Mouse (Mus musculus) monocyte, adult 5-6 weeks (primary cell): Measurements from ENCODE around the gene Aqp2. TPM values are rescaled to one million over a fixed set of nuclear protein-coding genes. Genes with fewer than 3 reads are reported as not detected.

ENCODE experiments used
- ATAC-seq: fragments of 153-309, 156-312 bp; replicated peaks from 2 replicates; pipeline ENCODE4 v1.8.0; 2017; ENCODE audit warnings: mild to moderate bottlenecking; ENCODE audit not compliant: low TSS enrichment, insufficient number of reproducible peaks, severe bottlenecking, poor library complexity, low FRiP score
- total RNA-seq: library from RNA; stranded (forward); fragments of 200-1000, 200-491, 200-594 nt; gene quantifications from 3 replicates; pipeline ENCODE4 v1.2.3, GENCODE M21; 2017

The Aqp2 gene
- total RNA-seq, 1 experiment from 2014 or later: not detected

DNA sequence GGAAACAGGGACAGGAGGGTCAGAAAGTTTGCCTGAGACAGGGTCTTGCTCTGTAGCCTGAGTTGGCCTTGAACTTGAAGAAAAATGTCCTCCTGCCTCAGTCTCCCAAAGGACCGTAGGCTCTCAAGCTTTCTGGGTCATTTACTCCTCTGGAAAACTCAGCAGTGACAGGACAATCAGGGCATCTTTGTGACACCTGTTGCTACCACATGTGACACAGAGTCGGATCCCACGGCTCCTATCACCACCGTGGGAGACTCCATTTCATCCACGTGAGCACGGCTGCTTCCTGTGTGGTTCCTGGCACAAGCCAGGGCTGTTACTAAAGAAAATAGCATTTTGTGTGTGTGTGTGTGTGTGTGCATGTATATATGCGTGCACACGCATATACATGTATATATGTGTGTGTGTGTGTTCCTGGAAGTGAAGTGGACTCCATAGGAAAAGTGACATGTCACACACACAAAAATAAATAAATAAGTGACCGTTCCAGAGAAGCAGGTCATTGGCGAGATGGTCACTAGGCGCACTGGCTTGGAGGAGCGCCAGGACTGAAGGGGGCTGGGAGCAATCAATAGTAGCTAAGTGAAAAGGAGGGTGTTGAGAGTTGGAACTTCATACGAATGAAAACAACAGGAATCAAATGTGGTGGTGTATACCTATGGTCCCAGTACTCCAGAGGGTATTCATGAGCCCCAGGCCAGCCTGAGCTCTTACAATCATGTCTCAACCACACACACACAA is 29.7 kb downstream of the Aqp2 start:
- ATAC-seq: no peak

DNA sequence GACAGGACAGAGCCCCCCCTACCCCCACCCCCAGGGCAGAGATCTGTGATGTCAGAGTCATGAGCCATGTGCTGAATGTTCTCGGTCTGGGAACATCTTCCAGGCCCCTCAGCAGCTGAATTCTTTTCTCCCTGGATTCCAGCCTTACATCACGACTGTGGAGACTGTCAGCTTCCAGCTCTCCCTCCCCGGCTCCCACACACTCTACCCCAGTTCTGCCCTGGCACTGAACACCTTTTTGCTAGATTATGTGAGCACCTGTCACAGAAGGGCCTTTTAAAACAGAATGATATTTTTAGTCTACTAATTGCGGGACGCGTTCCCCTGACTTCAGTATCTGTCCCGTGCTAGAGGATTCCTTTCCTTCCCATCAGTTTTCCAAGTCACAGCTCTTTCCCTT is 32.7 kb downstream of the Aqp2 start:
- ATAC-seq: no peak

DNA sequence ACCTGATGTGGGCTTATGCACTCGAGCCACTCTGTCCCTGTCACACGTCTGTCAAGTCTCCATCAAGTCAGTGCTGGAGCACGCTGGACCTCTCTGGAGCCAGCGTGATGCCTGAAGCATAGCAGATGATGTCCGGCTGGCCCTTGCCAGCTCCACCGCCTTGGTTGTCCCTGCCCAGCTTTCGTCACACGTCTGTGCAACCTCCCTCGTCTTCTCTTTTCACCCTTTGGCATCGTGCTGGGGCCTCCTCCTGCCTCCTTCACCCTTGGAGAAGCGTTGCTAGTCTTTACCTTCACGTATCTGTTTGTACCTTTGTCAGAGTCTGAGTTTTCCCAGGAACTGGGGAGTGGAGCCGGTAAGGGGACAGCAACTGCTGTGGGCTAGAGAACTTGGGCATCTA is 35.4 kb downstream of the Aqp2 start:
- ATAC-seq: no peak

DNA sequence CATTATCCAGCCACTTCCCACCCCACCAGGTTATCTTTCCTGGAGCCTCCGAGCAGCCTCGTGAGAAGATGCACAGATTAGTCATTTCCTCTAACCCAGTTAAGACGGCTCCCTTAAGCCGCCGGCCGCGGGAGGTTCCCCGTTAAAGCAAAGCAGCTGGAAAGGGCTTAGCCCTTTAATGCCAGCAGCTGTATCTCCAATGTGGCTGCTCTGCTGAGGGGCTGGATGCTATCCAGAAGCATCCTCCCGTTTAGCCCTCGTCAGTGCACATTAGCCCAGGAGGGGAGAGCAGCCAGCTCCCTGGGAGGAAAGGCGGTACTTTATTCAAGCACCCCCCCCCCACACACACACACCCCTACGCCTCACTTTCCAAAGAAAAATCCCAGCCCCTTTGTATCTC is 35.9 kb downstream of the Aqp2 start:
- ATAC-seq: no peak

DNA sequence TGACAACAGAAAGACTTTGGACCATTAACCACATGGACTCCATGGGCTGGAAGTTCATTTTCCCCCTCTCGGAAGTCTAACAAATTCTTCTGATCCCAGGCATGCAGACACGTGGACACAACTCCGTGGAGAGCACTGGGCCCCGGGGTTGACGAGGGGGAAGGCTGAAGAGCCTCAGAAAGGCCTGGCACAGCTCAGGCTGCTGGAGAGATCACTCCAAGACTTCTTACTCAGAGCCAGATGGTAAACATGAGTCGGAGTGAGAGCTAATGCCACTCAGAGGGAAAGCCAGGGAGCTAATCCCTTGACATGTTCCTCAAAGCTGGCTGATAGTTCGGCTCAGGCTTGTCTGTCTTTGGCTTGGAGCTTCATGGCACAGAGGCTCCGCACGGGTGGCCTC is 36.4 kb downstream of the Aqp2 start:
- no peak for ATAC-seq

DNA sequence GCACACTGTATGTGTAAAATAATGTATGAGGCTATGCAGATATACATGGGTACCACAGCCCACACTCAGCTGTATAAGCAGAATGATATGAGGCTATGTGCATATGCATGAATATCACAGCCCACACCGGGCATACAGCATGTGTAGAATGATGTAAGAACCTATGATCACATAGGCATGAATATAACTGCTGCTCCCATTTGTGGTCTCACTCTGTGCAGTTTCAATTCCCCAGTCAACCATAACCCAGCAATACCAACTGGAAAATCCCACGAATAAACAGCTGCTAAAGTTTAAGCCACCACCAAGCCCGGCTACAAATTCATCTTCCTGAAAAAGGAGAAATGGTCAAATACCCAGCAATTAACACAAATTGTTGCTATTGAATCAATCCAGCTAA is 39.7 kb downstream of the Aqp2 start:
- no peak for ATAC-seq

DNA sequence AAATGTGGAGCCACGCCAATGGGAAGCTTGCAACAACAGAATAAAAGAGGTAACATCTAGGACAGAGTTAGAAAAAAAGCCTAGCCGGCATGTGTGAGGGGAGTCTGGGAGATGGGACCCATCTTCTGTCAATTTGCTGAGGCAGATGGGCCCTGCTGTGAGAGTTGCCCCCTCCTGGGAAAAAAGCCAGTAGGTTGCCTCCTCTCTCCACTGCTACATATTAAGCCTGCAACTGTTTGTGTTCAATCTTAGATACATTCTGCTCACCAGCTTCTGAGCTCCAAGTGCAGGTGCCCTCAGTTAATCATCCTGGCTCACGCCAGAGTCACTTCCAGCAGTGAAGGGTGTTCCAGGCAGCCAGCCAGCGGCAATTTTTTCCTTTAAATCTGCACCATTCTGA is 41.0 kb downstream of the Aqp2 start:
- ATAC-seq: no peak

DNA sequence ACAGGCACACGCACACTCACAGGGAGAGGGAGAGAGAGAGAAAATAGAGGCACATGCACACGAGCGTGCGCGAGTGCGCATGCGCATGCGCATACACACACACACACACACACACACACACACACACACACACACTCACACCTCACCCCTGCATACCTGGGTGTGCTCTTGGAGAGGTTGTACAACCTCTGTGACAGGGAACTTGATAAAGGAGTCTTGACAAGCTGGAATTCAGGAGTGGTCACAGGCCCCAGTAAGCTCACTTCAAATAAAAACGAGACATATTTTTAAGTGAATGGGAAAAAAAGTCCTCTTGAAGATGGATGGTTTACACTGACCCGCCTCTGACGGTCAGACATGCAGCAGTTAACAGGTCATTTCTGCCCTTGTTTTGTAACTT is 43.2 kb downstream of the Aqp2 start:
- no peak for ATAC-seq

DNA sequence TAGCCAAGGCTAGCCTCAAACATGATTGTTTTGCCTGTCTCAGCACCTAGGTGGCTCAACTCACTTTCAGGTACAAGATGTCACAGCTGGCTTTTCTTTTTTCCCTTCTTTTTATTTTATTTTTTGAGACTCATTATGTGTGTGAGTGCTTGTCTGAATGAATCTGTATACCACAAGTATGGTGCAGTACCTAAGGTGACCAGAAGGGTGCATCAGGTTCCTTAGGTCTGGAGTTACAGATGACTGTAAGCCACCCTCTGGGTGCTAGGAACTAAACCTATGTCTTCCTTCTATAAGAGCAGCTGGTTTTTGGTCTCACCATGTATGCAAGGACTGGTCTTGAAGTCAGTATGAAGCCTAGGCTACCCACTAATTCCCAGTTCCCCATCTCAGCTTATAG is 52.8 kb downstream of the Aqp2 start:
- ATAC-seq: no peak

Other genes with a start within 250 kb of the Aqp2 start
- gene Fmnl3, start 208.6 kb upstream of the Aqp2 start, total RNA-seq: 29.5 to 41.3 TPM (median 31.6 TPM) in 3 replicates
- gene Tmbim6, start 186.2 kb upstream of the Aqp2 start, total RNA-seq: 340 to 400 TPM (median 366 TPM) in 3 replicates
- gene Nckap5l, start 121.3 kb upstream of the Aqp2 start, total RNA-seq: 1.2 to 3.4 TPM (median 1.2 TPM) in 3 replicates
- gene Bcdin3d, start 104.3 kb upstream of the Aqp2 start, total RNA-seq: 6.8 to 12.5 TPM (median 7.3 TPM) in 3 replicates
- gene Faim2, start 50.9 kb upstream of the Aqp2 start, total RNA-seq: 0.11 TPM in 1 of 3 replicates, not detected in the others
- not detected in 3 replicates for gene Aqp5, start 11.7 kb downstream of the Aqp2 start, total RNA-seq
- not detected in 3 replicates for gene Aqp6, start 22.3 kb downstream of the Aqp2 start, total RNA-seq
- 16.4 to 36.9 TPM (median 17.8 TPM) in 3 replicates for gene Racgap1, start 72.6 kb downstream of the Aqp2 start, total RNA-seq
- not detected in 3 replicates for gene Asic1, start 91.3 kb downstream of the Aqp2 start, total RNA-seq
- 24.4 to 29.5 TPM (median 24.5 TPM) in 3 replicates for gene Smarcd1, start 123.1 kb downstream of the Aqp2 start, total RNA-seq
- 11.3 TPM in 1 of 3 replicates, not detected in the others for gene Gm17349, start 126.4 kb downstream of the Aqp2 start, total RNA-seq
- gene Gpd1, start 138.5 kb downstream of the Aqp2 start, total RNA-seq: 0.75 to 3.8 TPM in 2 of 3 replicates, not detected in the other
- gene Cox14, start 146.6 kb downstream of the Aqp2 start, total RNA-seq: 33.2 to 55.3 TPM (median 34.4 TPM) in 3 replicates
- 56.2 to 67.9 TPM (median 57.5 TPM) in 3 replicates for gene Cers5, start 193.8 kb downstream of the Aqp2 start, total RNA-seq